Mouse (Mus musculus) urinary bladder, postnatal 10 days (tissue): ENCODE measurements around the gene Samm50.

Source experiments
- DNase-seq: peaks from one replicate; pipeline ENCODE4 v3.0.0; 2022; ENCODE audit warnings: low spot score

Samm50 gene

GRCm38 (mm10) chr15:84211564-84211963 lies 19.5 kb downstream of the Samm50 start:
- no peak for DNase-seq

- DNase-seq: peak; percentile 62
Measured at GRCm38 (mm10) chr15:84212031-84212755, 20.2 kb downstream of the Samm50 start.

- no peak for DNase-seq
Measured at GRCm38 (mm10) chr15:84212756-84213105, 20.7 kb downstream of the Samm50 start.

- no peak for DNase-seq
Measured at GRCm38 (mm10) chr15:84213162-84213739, 21.2 kb downstream of the Samm50 start.

GRCm38 (mm10) chr15:84214476-84214875 lies 22.4 kb downstream of the Samm50 start:
- DNase-seq: no peak

GRCm38 (mm10) chr15:84215273-84215672 lies 23.2 kb downstream of the Samm50 start:
- DNase-seq: no peak

GRCm38 (mm10) chr15:84216026-84216425 lies 24.0 kb downstream of the Samm50 start:
- DNase-seq: no peak

GRCm38 (mm10) chr15:84216461-84217084 lies 24.5 kb downstream of the Samm50 start:
- DNase-seq: no peak

- no peak for DNase-seq
Measured at GRCm38 (mm10) chr15:84217969-84218782, 26.1 kb downstream of the Samm50 start.

GRCm38 (mm10) chr15:84218783-84219271 lies 26.8 kb downstream of the Samm50 start:
- no peak for DNase-seq

- no peak for DNase-seq
Measured at GRCm38 (mm10) chr15:84221539-84221938, 29.5 kb downstream of the Samm50 start.

- DNase-seq: no peak
Measured at GRCm38 (mm10) chr15:84223423-84223822, 31.4 kb downstream of the Samm50 start.

- no peak for DNase-seq
Measured at GRCm38 (mm10) chr15:84224779-84225178, 32.7 kb downstream of the Samm50 start.

GRCm38 (mm10) chr15:84226918-84227317 lies 34.9 kb downstream of the Samm50 start:
- DNase-seq: no peak

GRCm38 (mm10) chr15:84230661-84231060 lies 38.6 kb downstream of the Samm50 start:
- DNase-seq: no peak

- DNase-seq: no peak
Measured at GRCm38 (mm10) chr15:84231113-84231712, 39.2 kb downstream of the Samm50 start.

- no peak for DNase-seq
Measured at GRCm38 (mm10) chr15:84231721-84232561, 39.9 kb downstream of the Samm50 start, which contains the start of gene Parvb. Gene Parvb, plus strand, starts transcription at chr15:84232043.

GRCm38 (mm10) chr15:84232609-84233008 lies 40.6 kb downstream of the Samm50 start:
- DNase-seq: no peak

- DNase-seq: no peak
Measured at GRCm38 (mm10) chr15:84234794-84235581, 42.9 kb downstream of the Samm50 start.

GRCm38 (mm10) chr15:84235646-84236045 lies 43.6 kb downstream of the Samm50 start:
- no peak for DNase-seq
